Mouse (Mus musculus) heart, adult 2 months (tissue): ENCODE results near the gene Smpdl3b.

Experiments used
- CTCF ChIP-seq: fragments of 200-600 bp; IDR thresholded peaks from 2 replicates; pipeline ENCODE4 v1.8.1; 2022; ENCODE audit warnings: antibody characterized with exemption, mild to moderate bottlenecking, moderate library complexity
- EP300 ChIP-seq: fragments of 200-500 bp; IDR thresholded peaks from 2 replicates; pipeline ENCODE4 v1.6.1; 2011; ENCODE audit warnings: low read depth, low read length, control low read depth; ENCODE audit not compliant: insufficient read depth
- POLR2A ChIP-seq: fragments of 200-500 bp; IDR thresholded peaks from 2 replicates; pipeline ENCODE4 v1.6.1; 2011; ENCODE audit warnings: mild to moderate bottlenecking, low read depth, low read length, control low read depth; ENCODE audit not compliant: insufficient read depth

DNA sequence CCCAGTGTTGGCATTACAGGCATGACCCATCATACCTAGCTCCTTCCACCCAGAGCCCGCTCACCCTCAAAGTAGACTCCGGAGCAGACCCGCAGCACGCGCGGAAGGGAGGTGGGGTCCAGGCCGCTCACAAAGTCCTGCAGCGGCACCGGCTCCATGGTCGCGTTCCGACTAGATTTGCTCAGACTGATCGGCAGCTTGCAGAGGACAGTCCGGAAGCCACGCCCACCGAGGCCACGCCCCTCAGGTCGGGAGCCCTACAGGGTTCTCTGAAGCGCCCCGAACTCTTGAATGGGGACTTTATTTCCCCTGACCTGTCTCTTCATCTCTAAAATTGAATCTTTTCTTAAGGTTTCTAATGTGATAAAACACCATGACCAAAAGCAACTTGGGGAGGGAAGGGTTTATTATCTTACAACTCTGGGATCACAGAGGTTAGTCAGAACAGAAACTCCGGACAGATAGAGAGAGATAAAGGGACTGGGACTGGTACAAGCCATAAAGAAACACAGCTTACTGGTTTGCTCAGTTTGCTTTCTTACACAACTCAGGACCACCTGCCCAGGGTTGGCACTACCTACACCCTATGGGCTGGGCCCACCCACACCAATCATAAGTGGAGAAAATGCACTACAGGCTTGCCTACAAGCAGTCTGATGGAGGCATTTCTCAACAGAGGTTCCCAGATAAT, 39.3 kb upstream of the Smpdl3b start, which contains the start of gene Themis2:
- TF ChIP-seq POLR2A (peak; percentile 70), CTCF (no peak), EP300 (no peak)
